Mouse (Mus musculus): ENCODE measurements around the gene Kctd13. TPM values are rescaled to one million over a fixed set of nuclear protein-coding genes. Genes with fewer than 3 reads are reported as not detected.

The Kctd13 gene
- polyA plus RNA-seq, 1 experiment from 2014 or later, result 35.6 TPM

GRCm38 (mm10) chr7:126949793-126950646 lies 21.3 kb downstream of the Kctd13 start, which contains the start of gene Sez6l2:
Gene Sez6l2 (plus strand): TSS chr7:126950563.
- peak within 1 kb of the TSS; percentile 85 for H3K4me2 ChIP-seq (ENCODE audit: low read depth)
- H3K4me1 ChIP-seq (ENCODE audit: control insufficient read depth, insufficient read depth, low read length), result peaks cover 11% of the 10 kb centered on the region
- peak within 1 kb of the TSS; percentile 45 for H3K4me3 ChIP-seq (ENCODE audit: low read depth, low read length)
- H3K9me3 ChIP-seq (ENCODE audit: control insufficient read depth, low read length), result no peaks in the 10 kb centered on the region
- DNase-seq (ENCODE audit: low spot score) (peak; percentile 92), ATAC-seq (ENCODE audit: insufficient read depth, low FRiP score, low TSS enrichment) (peak; percentile 88)
- under 1% methylated on average over 39 of the region's 42 CpGs for WGBS
- peaks cover 15% of the 10 kb centered on the region; the same call in 1 of the 2 replicates for H3K27me3 ChIP-seq (ENCODE audit: control insufficient read depth, insufficient read depth, low read length)
- no peaks in the 10 kb centered on the region for H3K36me3 ChIP-seq (ENCODE audit: control insufficient read depth, insufficient read depth, low read length)
- H3K27ac ChIP-seq (ENCODE audit: low read depth, low read length), result peak within 1 kb of the TSS; percentile 63
- H3K9ac ChIP-seq (ENCODE audit: low read length), result peak within 1 kb of the TSS; percentile 56

GRCm38 (mm10) chr7:126950647-126951615 lies 22.3 kb downstream of the Kctd13 start:
- H3K4me1 ChIP-seq (ENCODE audit: control insufficient read depth, insufficient read depth, low read length), result peaks cover 11% of the 10 kb centered on the region
- H3K9me3 ChIP-seq (ENCODE audit: control insufficient read depth, low read length), result no peaks in the 10 kb centered on the region
- ATAC-seq (ENCODE audit: insufficient read depth, low FRiP score, low TSS enrichment) (peak; percentile 28; the same call in 1 of the 2 replicates), DNase-seq (ENCODE audit: low spot score) (no peak)
- peaks cover 15% of the 10 kb centered on the region; the same call in 1 of the 2 replicates for H3K27me3 ChIP-seq (ENCODE audit: control insufficient read depth, insufficient read depth, low read length)
- peak overlapping the region; percentile 45 for H3K4me3 ChIP-seq (ENCODE audit: low read depth, low read length)
- peak overlapping the region; percentile 85 for H3K4me2 ChIP-seq (ENCODE audit: low read depth)
- WGBS, result 7% methylated on average over 26 of the region's 26 CpGs
- H3K36me3 ChIP-seq (ENCODE audit: control insufficient read depth, insufficient read depth, low read length), result no peaks in the 10 kb centered on the region
- H3K27ac ChIP-seq (ENCODE audit: low read depth, low read length), result no peak overlapping the region
- peak overlapping the region; percentile 18; the same call in 1 of the 2 replicates for H3K9ac ChIP-seq (ENCODE audit: low read length)

- peak overlapping the region; percentile 18; the same call in 1 of the 2 replicates for H3K9ac ChIP-seq (ENCODE audit: low read length)
- no peaks in the 10 kb centered on the region for H3K36me3 ChIP-seq (ENCODE audit: control insufficient read depth, insufficient read depth, low read length)
- peaks cover 15% of the 10 kb centered on the region; the same call in 1 of the 2 replicates for H3K27me3 ChIP-seq (ENCODE audit: control insufficient read depth, insufficient read depth, low read length)
- DNase-seq (ENCODE audit: low spot score) (no peak), ATAC-seq (ENCODE audit: insufficient read depth, low FRiP score, low TSS enrichment) (no peak)
- peak overlapping the region; percentile 45 for H3K4me3 ChIP-seq (ENCODE audit: low read depth, low read length)
- H3K4me1 ChIP-seq (ENCODE audit: control insufficient read depth, insufficient read depth, low read length), result peaks cover 11% of the 10 kb centered on the region
- H3K9me3 ChIP-seq (ENCODE audit: control insufficient read depth, low read length), result no peaks in the 10 kb centered on the region
- no peak overlapping the region for H3K27ac ChIP-seq (ENCODE audit: low read depth, low read length)
- WGBS, result 29% methylated on average over 4 of the region's 4 CpGs
- H3K4me2 ChIP-seq (ENCODE audit: low read depth), result peak overlapping the region; percentile 85
Measured at GRCm38 (mm10) chr7:126951741-126952140, 23.1 kb downstream of the Kctd13 start.

GRCm38 (mm10) chr7:126952646-126953045 lies 24.0 kb downstream of the Kctd13 start:
- Histone ChIP-seq H3K36me3 (ENCODE audit: control insufficient read depth, insufficient read depth, low read length) (no peaks in the 10 kb centered on the region), H3K9ac (ENCODE audit: low read length) (no peak overlapping the region), H3K9me3 (ENCODE audit: control insufficient read depth, low read length) (no peaks in the 10 kb centered on the region), H3K27me3 (ENCODE audit: control insufficient read depth, insufficient read depth, low read length) (peaks cover 15% of the 10 kb centered on the region; the same call in 1 of the 2 replicates), H3K27ac (ENCODE audit: low read depth, low read length) (no peak overlapping the region), H3K4me3 (ENCODE audit: low read depth, low read length) (no peak overlapping the region), H3K4me1 (ENCODE audit: control insufficient read depth, insufficient read depth, low read length) (peaks cover 11% of the 10 kb centered on the region), H3K4me2 (ENCODE audit: low read depth) (peak overlapping the region; percentile 32)
- no peak for ATAC-seq (ENCODE audit: insufficient read depth, low FRiP score, low TSS enrichment)
- WGBS, result 1% methylated on average over 6 of the region's 8 CpGs
- DNase-seq (ENCODE audit: low spot score), result no peak

GRCm38 (mm10) chr7:126955125-126955524 lies 26.4 kb downstream of the Kctd13 start:
- no peak overlapping the region for H3K4me3 ChIP-seq (ENCODE audit: low read depth, low read length)
- H3K27me3 ChIP-seq (ENCODE audit: control insufficient read depth, insufficient read depth, low read length), result peaks cover 11% of the 10 kb centered on the region; the same call in 1 of the 2 replicates
- H3K9me3 ChIP-seq (ENCODE audit: control insufficient read depth, low read length), result no peaks in the 10 kb centered on the region
- 73% methylated on average over 3 of the region's 3 CpGs for WGBS
- peaks cover 5% of the 10 kb centered on the region; the same call in 1 of the 2 replicates for H3K4me1 ChIP-seq (ENCODE audit: control insufficient read depth, insufficient read depth, low read length)
- H3K27ac ChIP-seq (ENCODE audit: low read depth, low read length), result no peak overlapping the region
- H3K4me2 ChIP-seq (ENCODE audit: low read depth), result no peak overlapping the region
- H3K9ac ChIP-seq (ENCODE audit: low read length), result no peak overlapping the region
- no peaks in the 10 kb centered on the region for H3K36me3 ChIP-seq (ENCODE audit: control insufficient read depth, insufficient read depth, low read length)
- DNase-seq (ENCODE audit: low spot score) (no peak), ATAC-seq (ENCODE audit: insufficient read depth, low FRiP score, low TSS enrichment) (no peak)

- ATAC-seq (ENCODE audit: insufficient read depth, low FRiP score, low TSS enrichment) (no peak), DNase-seq (ENCODE audit: low spot score) (no peak)
- WGBS, result 66% methylated on average over 9 of the region's 9 CpGs
- H3K36me3 ChIP-seq (ENCODE audit: control insufficient read depth, insufficient read depth, low read length), result no peaks in the 10 kb centered on the region
- H3K9me3 ChIP-seq (ENCODE audit: control insufficient read depth, low read length), result no peaks in the 10 kb centered on the region
- no peak overlapping the region for H3K4me2 ChIP-seq (ENCODE audit: low read depth)
- no peak overlapping the region for H3K4me3 ChIP-seq (ENCODE audit: low read depth, low read length)
- H3K9ac ChIP-seq (ENCODE audit: low read length), result no peak overlapping the region
- H3K27ac ChIP-seq (ENCODE audit: low read depth, low read length), result no peak overlapping the region
- H3K27me3 ChIP-seq (ENCODE audit: control insufficient read depth, insufficient read depth, low read length), result peaks cover 8% of the 10 kb centered on the region; the same call in 1 of the 2 replicates
- no peaks in the 10 kb centered on the region for H3K4me1 ChIP-seq (ENCODE audit: control insufficient read depth, insufficient read depth, low read length)
Measured at GRCm38 (mm10) chr7:126959780-126960179, 31.1 kb downstream of the Kctd13 start.

GRCm38 (mm10) chr7:126961095-126961494 lies 32.4 kb downstream of the Kctd13 start:
- H3K4me2 ChIP-seq (ENCODE audit: low read depth), result no peak overlapping the region
- DNase-seq (ENCODE audit: low spot score) (no peak), ATAC-seq (ENCODE audit: insufficient read depth, low FRiP score, low TSS enrichment) (no peak)
- H3K4me1 ChIP-seq (ENCODE audit: control insufficient read depth, insufficient read depth, low read length), result no peaks in the 10 kb centered on the region
- no peak overlapping the region for H3K9ac ChIP-seq (ENCODE audit: low read length)
- H3K4me3 ChIP-seq (ENCODE audit: low read depth, low read length), result no peak overlapping the region
- H3K9me3 ChIP-seq (ENCODE audit: control insufficient read depth, low read length), result no peaks in the 10 kb centered on the region
- H3K27ac ChIP-seq (ENCODE audit: low read depth, low read length), result no peak overlapping the region
- no peaks in the 10 kb centered on the region for H3K36me3 ChIP-seq (ENCODE audit: control insufficient read depth, insufficient read depth, low read length)
- 84% methylated on average over 5 of the region's 5 CpGs for WGBS
- peaks cover 8% of the 10 kb centered on the region; the same call in 1 of the 2 replicates for H3K27me3 ChIP-seq (ENCODE audit: control insufficient read depth, insufficient read depth, low read length)

- no peaks in the 10 kb centered on the region for H3K4me1 ChIP-seq (ENCODE audit: control insufficient read depth, insufficient read depth, low read length)
- H3K4me2 ChIP-seq (ENCODE audit: low read depth), result no peak overlapping the region
- no peak overlapping the region for H3K9ac ChIP-seq (ENCODE audit: low read length)
- no peak overlapping the region for H3K27ac ChIP-seq (ENCODE audit: low read depth, low read length)
- no peak for ATAC-seq (ENCODE audit: insufficient read depth, low FRiP score, low TSS enrichment)
- H3K27me3 ChIP-seq (ENCODE audit: control insufficient read depth, insufficient read depth, low read length), result peaks cover 8% of the 10 kb centered on the region; the same call in 1 of the 2 replicates
- no peaks in the 10 kb centered on the region for H3K36me3 ChIP-seq (ENCODE audit: control insufficient read depth, insufficient read depth, low read length)
- no peaks in the 10 kb centered on the region for H3K9me3 ChIP-seq (ENCODE audit: control insufficient read depth, low read length)
- WGBS, result 90% methylated on average over 4 of the region's 4 CpGs
- no peak for DNase-seq (ENCODE audit: low spot score)
- no peak overlapping the region for H3K4me3 ChIP-seq (ENCODE audit: low read depth, low read length)
Measured at GRCm38 (mm10) chr7:126961965-126962364, 33.3 kb downstream of the Kctd13 start.
